Mouse (Mus musculus): ENCODE data around the gene Ces2b. TPM values are rescaled to one million over a fixed set of nuclear protein-coding genes. Genes with fewer than 3 reads are reported as not detected.

Ces2b gene
- total RNA-seq, 2 experiments from 2014 or later: not detected

Other genes starting within 250 kb of the Ces2b start
- gene Pdp2, start 240.1 kb upstream of the Ces2b start, total RNA-seq (2014; fragmentation: Nextera tagmentation): 8.6 and 9.5 TPM in 2 replicates
- gene Pdp2, start 240.1 kb upstream of the Ces2b start, total RNA-seq (2017): 10.2 and 10.4 TPM in 2 replicates
- not detected in 2 replicates for gene Cdh16, start 207.2 kb upstream of the Ces2b start, total RNA-seq (2014; fragmentation: Nextera tagmentation)
- gene Cdh16, start 207.2 kb upstream of the Ces2b start, total RNA-seq (2017): not detected in 2 replicates
- 1.1 TPM in 1 of 2 replicates, not detected in the other for gene Rrad, start 200.2 kb upstream of the Ces2b start, total RNA-seq (2014; fragmentation: Nextera tagmentation)
- gene Rrad, start 200.2 kb upstream of the Ces2b start, total RNA-seq (2017): 0.19 and 0.94 TPM in 2 replicates
- gene Ciao2b, start 189.6 kb upstream of the Ces2b start, total RNA-seq (2014; fragmentation: Nextera tagmentation): 51.5 and 66.1 TPM in 2 replicates
- 26.4 and 27.7 TPM in 2 replicates for gene Ciao2b, start 189.6 kb upstream of the Ces2b start, total RNA-seq (2017)
- gene Ces2a, start 97.6 kb upstream of the Ces2b start, total RNA-seq (2014; fragmentation: Nextera tagmentation): not detected in 2 replicates
- gene Ces2a, start 97.6 kb upstream of the Ces2b start, total RNA-seq (2017): not detected in 2 replicates
- not detected in 2 replicates for gene Ces2c, start 15.5 kb downstream of the Ces2b start, total RNA-seq (2014; fragmentation: Nextera tagmentation)
- gene Ces2c, start 15.5 kb downstream of the Ces2b start, total RNA-seq (2017): not detected in 2 replicates
- gene Ces2e, start 94.7 kb downstream of the Ces2b start, total RNA-seq (2014; fragmentation: Nextera tagmentation): not detected in 2 replicates
- gene Ces2e, start 94.7 kb downstream of the Ces2b start, total RNA-seq (2017): not detected in 2 replicates
- not detected in 2 replicates for gene Ces2f, start 115.8 kb downstream of the Ces2b start, total RNA-seq (2014; fragmentation: Nextera tagmentation)
- gene Ces2f, start 115.8 kb downstream of the Ces2b start, total RNA-seq (2017): not detected in 2 replicates
- 332 and 389 TPM in 2 replicates for gene Ces2g, start 130.1 kb downstream of the Ces2b start, total RNA-seq (2014; fragmentation: Nextera tagmentation)
- 89.7 and 130 TPM in 2 replicates for gene Ces2g, start 130.1 kb downstream of the Ces2b start, total RNA-seq (2017)
- not detected in 2 replicates for gene Ces2h, start 169.3 kb downstream of the Ces2b start, total RNA-seq (2014; fragmentation: Nextera tagmentation)
- not detected in 2 replicates for gene Ces2h, start 169.3 kb downstream of the Ces2b start, total RNA-seq (2017)
- gene Ces3a, start 217.0 kb downstream of the Ces2b start, total RNA-seq (2014; fragmentation: Nextera tagmentation): not detected in 2 replicates
- not detected in 2 replicates for gene Ces3a, start 217.0 kb downstream of the Ces2b start, total RNA-seq (2017)

All from megakaryocyte-erythroid progenitor cell, adult 5-6 weeks (primary cell).